Mouse (Mus musculus): ENCODE results near the gene Fam71f1.
A peak's percentile ranks its signal among the peaks of the same experiment; 100 is the strongest.

The Fam71f1 gene

GRCm38 (mm10) chr6:29318879-29319278, at the start of gene Fam71f1:
Gene Fam71f1 (plus strand): TSS chr6:29319140.
- DNase-seq, result no peak

GRCm38 (mm10) chr6:29270961-29271360, 48.0 kb upstream of the Fam71f1 start:
- no peak for DNase-seq

- peak; percentile 88 for DNase-seq
Measured at GRCm38 (mm10) chr6:29272312-29273072, 46.4 kb upstream of the Fam71f1 start, which contains the start of gene Hilpda. Gene Hilpda (plus strand): TSS chr6:29272488.

- DNase-seq, result no peak
Measured at GRCm38 (mm10) chr6:29276746-29277145, 42.2 kb upstream of the Fam71f1 start.

GRCm38 (mm10) chr6:29278513-29279267, 40.2 kb upstream of the Fam71f1 start:
- DNase-seq, result no peak

GRCm38 (mm10) chr6:29279293-29279692, 39.6 kb upstream of the Fam71f1 start, which contains the start of gene Fam71f2:
Gene Fam71f2 (plus strand): TSS chr6:29279593.
- no peak for DNase-seq

GRCm38 (mm10) chr6:29280671-29281070, 38.3 kb upstream of the Fam71f1 start:
- no peak for DNase-seq

- no peak for DNase-seq
Measured at GRCm38 (mm10) chr6:29286870-29287269, 32.1 kb upstream of the Fam71f1 start.

- DNase-seq, result no peak
Measured at GRCm38 (mm10) chr6:29287481-29287880, 31.5 kb upstream of the Fam71f1 start.

- DNase-seq, result no peak
Measured at GRCm38 (mm10) chr6:29287944-29288343, 31.0 kb upstream of the Fam71f1 start.

GRCm38 (mm10) chr6:29288651-29289050, 30.3 kb upstream of the Fam71f1 start:
- no peak for DNase-seq

GRCm38 (mm10) chr6:29299112-29299511, 19.8 kb upstream of the Fam71f1 start:
- DNase-seq, result no peak

- no peak for DNase-seq
Measured at GRCm38 (mm10) chr6:29303251-29303650, 15.7 kb upstream of the Fam71f1 start.

- DNase-seq, result no peak
Measured at GRCm38 (mm10) chr6:29303726-29304125, 15.2 kb upstream of the Fam71f1 start.

- DNase-seq, result no peak
Measured at GRCm38 (mm10) chr6:29305462-29305861, 13.5 kb upstream of the Fam71f1 start.

- DNase-seq, result no peak
Measured at GRCm38 (mm10) chr6:29308846-29309605, 9.9 kb upstream of the Fam71f1 start.

- no peak for DNase-seq
Measured at GRCm38 (mm10) chr6:29313690-29314202, 5.2 kb upstream of the Fam71f1 start.

- DNase-seq, result no peak
Measured at GRCm38 (mm10) chr6:29317286-29317685, 1.7 kb upstream of the Fam71f1 start.

GRCm38 (mm10) chr6:29317941-29318340, 999 bp upstream of the Fam71f1 start:
- no peak for DNase-seq

- no peak for DNase-seq
Measured at GRCm38 (mm10) chr6:29321586-29321985, 2.6 kb downstream of the Fam71f1 start.

GRCm38 (mm10) chr6:29322147-29322546, 3.2 kb downstream of the Fam71f1 start:
- DNase-seq, result no peak

GRCm38 (mm10) chr6:29322735-29323134, 3.8 kb downstream of the Fam71f1 start:
- no peak for DNase-seq

- no peak for DNase-seq
Measured at GRCm38 (mm10) chr6:29326961-29327360, 8.0 kb downstream of the Fam71f1 start.
